31 mouse cellular contexts compared by ENCODE assay signal in the genomic region with DNA sequence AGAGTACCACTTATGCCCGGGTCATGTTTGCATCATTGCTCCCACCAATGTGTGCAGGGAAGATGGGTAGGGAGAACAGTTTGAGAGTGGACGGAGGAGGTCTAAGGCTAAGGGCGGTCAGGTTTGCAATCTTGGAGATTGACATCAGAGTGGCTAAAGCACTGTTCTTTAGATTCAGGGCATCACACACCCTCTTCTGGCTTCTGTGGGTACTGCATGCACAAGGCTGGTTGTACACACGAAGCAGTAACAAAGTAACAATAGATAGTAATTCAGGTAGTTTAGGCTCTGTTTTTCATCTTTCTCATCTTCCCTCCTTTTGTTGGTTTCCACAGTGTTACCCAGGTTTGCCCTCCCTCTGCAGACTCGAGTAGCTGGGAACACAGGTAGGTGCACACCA. TPM values are rescaled to one million over a fixed set of nuclear protein-coding genes. Genes with fewer than 3 reads are reported as not detected.
DNase-seq lines count a peak whose midpoint lies in the region; ATAC-seq and TF ChIP-seq lines count a peak whose summit lies in the region.
"Had no signal": no experiment of that assay in that cellular context is flagged by ENCODE, and none has a peak within 500 bp of the region (broad histone marks: within the 10 kb centered on the region; RNA-seq: fewer than 3 reads in every experiment).

No protein-coding gene starts in this region.

- 80% methylated on average over 5 of the region's 5 CpGs for WGBS in liver, postnatal 0 days (ENCODE audit: insufficient replicate concordance)
- 75% methylated on average over 5 of the region's 5 CpGs for WGBS in liver, embryonic 12.5 days (ENCODE audit: insufficient replicate concordance)
- WGBS in embryonic facial prominence, embryonic 12.5 days, result 94% methylated on average over 5 of the region's 5 CpGs
- whole genome bisulfite sequencing in kidney, embryonic 14.5 days, result 96% methylated on average over 5 of the region's 5 CpGs
- 93% methylated on average over 5 of the region's 5 CpGs for WGBS in cerebellum, adult 2 months

- no peaks in the 10 kb centered on the region for H3K9me3 ChIP-seq in liver, postnatal 0 days (ENCODE audit: low read length)
- no peaks in the 10 kb centered on the region for H3K9me3 ChIP-seq in liver, embryonic 12.5 days (replicated peaks)
- H3K9me3 ChIP-seq in embryonic facial prominence, embryonic 12.5 days, result no peaks in the 10 kb centered on the region
- H3K9me3 ChIP-seq in kidney, embryonic 14.5 days (ENCODE audit: control insufficient read depth, low read length), result no peaks in the 10 kb centered on the region
- H3K9me3 ChIP-seq: embryonic facial prominence, embryonic 15.5 days; heart, embryonic 10.5 days; hindbrain, embryonic 15.5 days; intestine, embryonic 15.5 days; liver, embryonic 13.5 days; lung, embryonic 15.5 days; neural tube, embryonic 12.5 days had no signal

- H3K4me2 ChIP-seq in liver, postnatal 0 days (ENCODE audit: low read depth, low read length), result no peak overlapping the region
- H3K4me2 ChIP-seq in liver, embryonic 12.5 days, result no peak overlapping the region
- no peak overlapping the region for H3K4me2 ChIP-seq in embryonic facial prominence, embryonic 12.5 days (replicated peaks)
- H3K4me2 ChIP-seq in kidney, embryonic 14.5 days (replicated peaks; ENCODE audit: low read depth, low read length), result no peak overlapping the region
- H3K4me2 ChIP-seq: embryonic facial prominence, embryonic 15.5 days; hindbrain, embryonic 15.5 days; intestine, embryonic 15.5 days; liver, embryonic 13.5 days; lung, embryonic 15.5 days; neural tube, embryonic 12.5 days had no signal

- no peak for ATAC-seq in liver, postnatal 0 days
- ATAC-seq in liver, embryonic 12.5 days, result no peak
- no peak for ATAC-seq in embryonic facial prominence, embryonic 12.5 days (ENCODE audit: insufficient number of reproducible peaks, insufficient read depth, low FRiP score, low TSS enrichment)
- no peak for ATAC-seq in kidney, embryonic 14.5 days (ENCODE audit: low FRiP score, low TSS enrichment)
- ATAC-seq: activated CD4-positive, CD25-positive, alpha-beta regulatory T cell, adult 4 months; forebrain, embryonic 16.5 days; intestine, embryonic 15.5 days; Patski had no signal

- H3K27me3 ChIP-seq in liver, postnatal 0 days (ENCODE audit: insufficient read depth, low read length), result no peaks in the 10 kb centered on the region
- peaks cover 6% of the 10 kb centered on the region; the same call in 1 of the 2 replicates for H3K27me3 ChIP-seq in liver, embryonic 12.5 days (replicated peaks)
- H3K27me3 ChIP-seq in embryonic facial prominence, embryonic 12.5 days, result no peaks in the 10 kb centered on the region
- no peaks in the 10 kb centered on the region for H3K27me3 ChIP-seq in kidney, embryonic 14.5 days (ENCODE audit: control insufficient read depth, insufficient read depth, low read length)
- no peaks in the 10 kb centered on the region for H3K27me3 ChIP-seq in cerebellum, adult 2 months (ENCODE audit: control insufficient read depth, insufficient read depth, low read length)
- H3K27me3 ChIP-seq: embryonic facial prominence, embryonic 15.5 days; hindbrain, embryonic 15.5 days; intestine, embryonic 15.5 days; liver, embryonic 13.5 days; lung, embryonic 15.5 days; neural tube, embryonic 12.5 days had no signal

- TF ChIP-seq POLR2A in cerebellum, adult 2 months (IDR thresholded peaks at IDR 0.05; ENCODE audit: borderline replicate concordance, insufficient read depth, low read length), result no peak

- no peaks in the 10 kb centered on the region for H3K36me3 ChIP-seq in liver, postnatal 0 days (replicated peaks; ENCODE audit: insufficient read depth, low read length)
- no peaks in the 10 kb centered on the region for H3K36me3 ChIP-seq in liver, embryonic 12.5 days
- H3K36me3 ChIP-seq in embryonic facial prominence, embryonic 12.5 days, result no peaks in the 10 kb centered on the region
- no peaks in the 10 kb centered on the region for H3K36me3 ChIP-seq in kidney, embryonic 14.5 days (ENCODE audit: control insufficient read depth, insufficient read depth, low read length)
- H3K36me3 ChIP-seq: embryonic facial prominence, embryonic 15.5 days; heart, embryonic 10.5 days; hindbrain, embryonic 15.5 days; intestine, embryonic 15.5 days; liver, embryonic 13.5 days; lung, embryonic 15.5 days; neural tube, embryonic 12.5 days had no signal

- no peak for DNase-seq in gastrocnemius, adult 2 months
- DNase-seq in gastrocnemius, postnatal 4 days (ENCODE audit: low spot score in 2 of 2), result no peak
- no peak for DNase-seq in liver, postnatal 0 days
- no peak for DNase-seq in cerebellum, adult 2 months
- DNase-seq: adrenal gland, adult 8-10 months; cerebellum, adult 8-10 months; cerebellum, postnatal 36 days; embryo, embryonic 11 days; gastrocnemius, postnatal 36 days; heart, postnatal 4 days; kidney, adult 9 months; kidney, postnatal 25 days; left cerebral cortex, postnatal 4 days; liver, embryonic 13.5 days; lung, postnatal 36 days; midbrain, embryonic 14.5 days; thymus, adult 18-20 months; thymus, postnatal 36 days had no signal

- TF ChIP-seq CTCF in gastrocnemius, adult 2 months (IDR thresholded peaks at IDR 0.05), result peak; percentile 11; the same call in 1 of the 2 replicates
- 0 out of 2 replicates have a peak, but pooled peaks have one; percentile 19 for TF ChIP-seq CTCF in liver, postnatal 0 days (IDR thresholded peaks at IDR 0.05; ENCODE audit: low read depth)
- no peak for TF ChIP-seq CTCF in cerebellum, adult 2 months (IDR thresholded peaks at IDR 0.05; ENCODE audit: borderline replicate concordance, insufficient read depth, low read depth, low read length)

- no peak for TF ChIP-seq EP300 in liver, postnatal 0 days (IDR thresholded peaks at IDR 0.05; ENCODE audit: low read depth)

- no peaks in the 10 kb centered on the region for H3K4me1 ChIP-seq in liver, postnatal 0 days (ENCODE audit: insufficient read depth)
- no peaks in the 10 kb centered on the region for H3K4me1 ChIP-seq in liver, embryonic 12.5 days
- peaks cover 30% of the 10 kb centered on the region for H3K4me1 ChIP-seq in embryonic facial prominence, embryonic 12.5 days
- H3K4me1 ChIP-seq in kidney, embryonic 14.5 days (ENCODE audit: control insufficient read depth, insufficient read depth, low read length), result no peaks in the 10 kb centered on the region
- H3K4me1 ChIP-seq in cerebellum, adult 2 months (ENCODE audit: control insufficient read depth, insufficient read depth, low read length), result no peaks in the 10 kb centered on the region
- H3K4me1 ChIP-seq: heart, embryonic 10.5 days; hindbrain, embryonic 15.5 days; liver, embryonic 13.5 days; megakaryocyte, embryonic 14.5 days; neural tube, embryonic 12.5 days had no signal

- H3K27ac ChIP-seq in gastrocnemius, adult 2 months, result no peak overlapping the region
- no peak overlapping the region for H3K27ac ChIP-seq in liver, postnatal 0 days (ENCODE audit: low read depth)
- no peak overlapping the region for H3K27ac ChIP-seq in liver, embryonic 12.5 days
- H3K27ac ChIP-seq in embryonic facial prominence, embryonic 12.5 days, result 0 out of 2 replicates have a peak overlapping the region, but pooled peaks have one; percentile 75
- no peak overlapping the region for H3K27ac ChIP-seq in kidney, embryonic 14.5 days (ENCODE audit: low read depth, low read length)
- H3K27ac ChIP-seq in cerebellum, adult 2 months (ENCODE audit: insufficient read depth, low read length), result no peak overlapping the region
- H3K27ac ChIP-seq: heart, embryonic 10.5 days; hindbrain, embryonic 15.5 days; intestine, embryonic 15.5 days; liver, embryonic 13.5 days; lung, embryonic 15.5 days; neural tube, embryonic 12.5 days had no signal

- intact Hi-C loops in gastrocnemius, adult 2 months (cut with DNase I), result no loop called here

- no peak overlapping the region for H3K9ac ChIP-seq in liver, postnatal 0 days (replicated peaks)
- no peak overlapping the region for H3K9ac ChIP-seq in liver, embryonic 12.5 days
- no peak overlapping the region for H3K9ac ChIP-seq in embryonic facial prominence, embryonic 12.5 days
- H3K9ac ChIP-seq in kidney, embryonic 14.5 days (ENCODE audit: low read depth, low read length), result no peak overlapping the region
- H3K9ac ChIP-seq: embryonic facial prominence, embryonic 15.5 days; hindbrain, embryonic 15.5 days; intestine, embryonic 15.5 days; liver, embryonic 13.5 days; lung, embryonic 15.5 days; neural tube, embryonic 12.5 days had no signal

- no peak overlapping the region for H3K4me3 ChIP-seq in gastrocnemius, adult 2 months
- H3K4me3 ChIP-seq in liver, postnatal 0 days (ENCODE audit: low read depth, low read length), result no peak overlapping the region
- no peak overlapping the region for H3K4me3 ChIP-seq in liver, embryonic 12.5 days
- H3K4me3 ChIP-seq in embryonic facial prominence, embryonic 12.5 days, result no peak overlapping the region
- no peak overlapping the region for H3K4me3 ChIP-seq in kidney, embryonic 14.5 days (ENCODE audit: low read length)
- no peak overlapping the region for H3K4me3 ChIP-seq in cerebellum, adult 2 months (replicated peaks; ENCODE audit: insufficient read depth, low read depth, low read length)
- H3K4me3 ChIP-seq: embryonic facial prominence, embryonic 15.5 days; heart, embryonic 10.5 days; hindbrain, embryonic 15.5 days; intestine, embryonic 15.5 days; liver, embryonic 13.5 days; lung, embryonic 15.5 days; megakaryocyte, embryonic 14.5 days; neural tube, embryonic 12.5 days had no signal

RNA-seq across cellular contexts. Expression of a gene that starts 19.2 kb away (rescaled TPM):
- under 1 TPM; 0.20 to 0.23 TPM for total RNA-seq in gastrocnemius, adult 2 months (2021)
- total RNA-seq in gastrocnemius, postnatal 4 days (2021), result 10 to 100 TPM; 15.4 to 17.5 TPM
- polyA plus RNA-seq in liver, postnatal 0 days (2015; fragmentation: Nextera tagmentation; extraction: Ambion mirVana), result 0.07 TPM in 1 of 2 replicates, not detected in the other
- 0.99 and 1.3 TPM in 2 replicates for polyA plus RNA-seq in liver, embryonic 12.5 days (2016; fragmentation: Nextera tagmentation; extraction: Ambion mirVana)
- 20.5 and 22.3 TPM in 2 replicates for polyA plus RNA-seq in embryonic facial prominence, embryonic 12.5 days (2016; fragmentation: Nextera tagmentation; extraction: Ambion mirVana)
- 2.0 and 3.5 TPM in 2 replicates for polyA plus RNA-seq in kidney, embryonic 14.5 days (2014; fragmentation: Nextera tagmentation; extraction: Ambion mirVana)
- 6.4 and 7.6 TPM in 2 replicates for polyA plus RNA-seq in cerebellum, adult 2 months (2012; rRNA removed)
- total RNA-seq: adrenal gland, adult 8-10 months had no signal
- polyA plus RNA-seq: activated CD4-positive, CD25-positive, alpha-beta regulatory T cell, adult 4 months; Patski had no signal

RNA-seq across cellular contexts. Expression of a gene that starts 50.9 kb away (rescaled TPM):
- 1 to 10 TPM; 3.2 to 5.0 TPM for total RNA-seq in gastrocnemius, adult 2 months (2021)
- total RNA-seq in gastrocnemius, postnatal 4 days (2021), result 1 to 10 TPM; 5.5 to 7.5 TPM
- polyA plus RNA-seq in liver, postnatal 0 days (2015; fragmentation: Nextera tagmentation; extraction: Ambion mirVana), result 0.91 and 1.2 TPM in 2 replicates
- polyA plus RNA-seq in liver, embryonic 12.5 days (2016; fragmentation: Nextera tagmentation; extraction: Ambion mirVana), result 0.98 and 1.1 TPM in 2 replicates
- 2.1 and 2.7 TPM in 2 replicates for polyA plus RNA-seq in embryonic facial prominence, embryonic 12.5 days (2016; fragmentation: Nextera tagmentation; extraction: Ambion mirVana)
- 1.1 and 1.9 TPM in 2 replicates for polyA plus RNA-seq in kidney, embryonic 14.5 days (2014; fragmentation: Nextera tagmentation; extraction: Ambion mirVana)
- polyA plus RNA-seq in cerebellum, adult 2 months (2012; rRNA removed), result 2.3 and 2.4 TPM in 2 replicates
- polyA plus RNA-seq: forebrain, embryonic 16.5 days had no signal

RNA-seq across cellular contexts. Expression of a gene that starts 58.6 kb away (rescaled TPM):
- 10 to 100 TPM; 24.2 to 29.0 TPM for total RNA-seq in gastrocnemius, adult 2 months (2021)
- 10 to 100 TPM; 38.3 to 55.9 TPM for total RNA-seq in gastrocnemius, postnatal 4 days (2021)
- 4.1 and 6.0 TPM in 2 replicates for polyA plus RNA-seq in liver, postnatal 0 days (2015; fragmentation: Nextera tagmentation; extraction: Ambion mirVana)
- polyA plus RNA-seq in liver, embryonic 12.5 days (2016; fragmentation: Nextera tagmentation; extraction: Ambion mirVana), result 2.9 and 3.1 TPM in 2 replicates
- polyA plus RNA-seq in embryonic facial prominence, embryonic 12.5 days (2016; fragmentation: Nextera tagmentation; extraction: Ambion mirVana), result 12.0 and 12.2 TPM in 2 replicates
- 7.0 and 10.2 TPM in 2 replicates for polyA plus RNA-seq in kidney, embryonic 14.5 days (2014; fragmentation: Nextera tagmentation; extraction: Ambion mirVana)
- polyA plus RNA-seq in cerebellum, adult 2 months (2012; rRNA removed), result 26.2 and 27.7 TPM in 2 replicates
